Mouse (Mus musculus): ENCODE results near the gene Surf6. TPM values are rescaled to one million over a fixed set of nuclear protein-coding genes. Genes with fewer than 3 reads are reported as not detected.
A peak's percentile ranks its signal among the peaks of the same experiment; 100 is the strongest.

Surf6 gene
- total and polyA plus RNA-seq, 2 experiments, result 6.2 to 7.8 TPM

GRCm38 (mm10) chr2:26915927-26916728 lies 13.4 kb upstream of the Surf6 start, which contains the start of the genes Surf2 and Surf1:
Gene Surf2 (plus strand): TSS chr2:26916367.
Gene Surf1 (minus strand): TSS chr2:26916530.
- H3K36me3 ChIP-seq (ENCODE audit: control insufficient read depth, insufficient read depth, low read length), result peaks cover 38% of the 10 kb centered on the region
- peak within 1 kb of the TSS; percentile 65 for H3K9ac ChIP-seq (ENCODE audit: low read depth, low read length)
- H3K27me3 ChIP-seq (ENCODE audit: control insufficient read depth, insufficient read depth, low read length), result no peaks in the 10 kb centered on the region
- H3K4me3 ChIP-seq (ENCODE audit: insufficient read depth, low read depth, low read length), result peak within 1 kb of the TSS; percentile 66
- peak; percentile 85 for DNase-seq (ENCODE audit: extremely low read depth, low read depth, low spot score)
- TF ChIP-seq POLR2A (IDR thresholded peaks at IDR 0.05; ENCODE audit: extremely low read depth, insufficient read depth, low read length) (0 out of 2 replicates have a peak, but pooled peaks have one; percentile 49), CTCF (IDR thresholded peaks at IDR 0.05; ENCODE audit: low read depth, low read length) (no peak)
- 1% methylated on average over 47 of the region's 47 CpGs for WGBS
- peaks cover 31% of the 10 kb centered on the region for H3K4me1 ChIP-seq (ENCODE audit: control insufficient read depth, insufficient read depth, low read length)
- H3K79me2 ChIP-seq (ENCODE audit: control insufficient read depth, insufficient read depth, low read length), result peaks cover 17% of the 10 kb centered on the region
- peak within 1 kb of the TSS; percentile 59 for H3K27ac ChIP-seq (replicated peaks; ENCODE audit: insufficient read depth, low read depth, low read length)

- Histone ChIP-seq H3K27me3 (ENCODE audit: control insufficient read depth, insufficient read depth, low read length) (no peaks in the 10 kb centered on the region), H3K79me2 (ENCODE audit: control insufficient read depth, insufficient read depth, low read length) (peaks cover 18% of the 10 kb centered on the region), H3K36me3 (ENCODE audit: control insufficient read depth, insufficient read depth, low read length) (peaks cover 28% of the 10 kb centered on the region), H3K4me3 (ENCODE audit: insufficient read depth, low read depth, low read length) (no peak overlapping the region), H3K4me1 (ENCODE audit: control insufficient read depth, insufficient read depth, low read length) (peaks cover 29% of the 10 kb centered on the region), H3K27ac (replicated peaks; ENCODE audit: insufficient read depth, low read depth, low read length) (no peak overlapping the region), H3K9ac (ENCODE audit: low read depth, low read length) (no peak overlapping the region)
- WGBS, result 63% methylated on average over 8 of the region's 8 CpGs
- TF ChIP-seq POLR2A (IDR thresholded peaks at IDR 0.05; ENCODE audit: extremely low read depth, insufficient read depth, low read length), result no peak
- TF ChIP-seq CTCF (IDR thresholded peaks at IDR 0.05; ENCODE audit: low read depth, low read length), result no peak
- no peak for DNase-seq (ENCODE audit: extremely low read depth, low read depth, low spot score)
These were observed 11.7 kb upstream of the Surf6 start for GRCm38 (mm10) chr2:26914148-26914941.

- Histone ChIP-seq H3K4me3 (ENCODE audit: insufficient read depth, low read depth, low read length) (no peak overlapping the region), H3K79me2 (ENCODE audit: control insufficient read depth, insufficient read depth, low read length) (peaks cover 25% of the 10 kb centered on the region), H3K36me3 (ENCODE audit: control insufficient read depth, insufficient read depth, low read length) (peaks cover 20% of the 10 kb centered on the region), H3K27me3 (ENCODE audit: control insufficient read depth, insufficient read depth, low read length) (no peaks in the 10 kb centered on the region), H3K9ac (ENCODE audit: low read depth, low read length) (no peak overlapping the region), H3K4me1 (ENCODE audit: control insufficient read depth, insufficient read depth, low read length) (peaks cover 35% of the 10 kb centered on the region), H3K27ac (replicated peaks; ENCODE audit: insufficient read depth, low read depth, low read length) (no peak overlapping the region)
- no peak for TF ChIP-seq CTCF (IDR thresholded peaks at IDR 0.05; ENCODE audit: low read depth, low read length)
- TF ChIP-seq POLR2A (IDR thresholded peaks at IDR 0.05; ENCODE audit: extremely low read depth, insufficient read depth, low read length), result no peak
- WGBS, result 85% methylated on average over 17 of the region's 17 CpGs
- DNase-seq (ENCODE audit: extremely low read depth, low read depth, low spot score), result no peak
These were observed 10.9 kb upstream of the Surf6 start for GRCm38 (mm10) chr2:26913416-26914147.

DNA sequence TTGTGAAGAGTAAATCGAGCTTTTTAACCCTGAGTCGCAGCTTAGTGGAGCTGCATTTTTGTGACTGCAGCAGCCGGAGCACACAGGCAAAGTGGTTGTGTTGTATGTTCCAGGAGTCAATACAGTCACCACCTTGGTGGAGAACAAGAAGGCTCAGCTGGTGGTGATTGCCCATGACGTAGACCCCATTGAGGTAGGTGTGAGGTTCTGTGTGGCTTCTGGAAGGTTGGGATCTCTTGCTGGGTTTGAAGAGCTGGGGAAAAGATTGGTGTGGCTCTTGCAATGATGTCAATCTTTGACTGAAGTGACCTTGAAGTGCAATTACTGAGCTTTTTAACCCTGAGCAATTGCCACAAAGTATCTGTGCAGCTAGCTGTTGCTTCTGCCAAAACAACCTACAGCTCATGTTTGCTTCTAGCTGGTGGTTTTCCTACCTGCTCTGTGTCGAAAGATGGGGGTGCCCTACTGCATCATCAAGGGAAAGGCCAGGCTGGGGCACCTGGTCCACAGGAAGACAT lies 9.6 kb upstream of the Surf6 start:
- H3K4me3 ChIP-seq (ENCODE audit: insufficient read depth, low read depth, low read length), result no peak overlapping the region
- no peak for DNase-seq (ENCODE audit: extremely low read depth, low read depth, low spot score)
- peak overlapping the region; percentile 94 for H3K9ac ChIP-seq (ENCODE audit: low read depth, low read length)
- no peaks in the 10 kb centered on the region for H3K27me3 ChIP-seq (ENCODE audit: control insufficient read depth, insufficient read depth, low read length)
- H3K36me3 ChIP-seq (ENCODE audit: control insufficient read depth, insufficient read depth, low read length), result peaks cover 20% of the 10 kb centered on the region
- WGBS, result 57% methylated on average over 5 of the region's 5 CpGs
- peaks cover 27% of the 10 kb centered on the region for H3K4me1 ChIP-seq (ENCODE audit: control insufficient read depth, insufficient read depth, low read length)
- TF ChIP-seq CTCF (IDR thresholded peaks at IDR 0.05; ENCODE audit: low read depth, low read length), result no peak
- TF ChIP-seq POLR2A (IDR thresholded peaks at IDR 0.05; ENCODE audit: extremely low read depth, insufficient read depth, low read length), result no peak
- peaks cover 23% of the 10 kb centered on the region for H3K79me2 ChIP-seq (ENCODE audit: control insufficient read depth, insufficient read depth, low read length)
- no peak overlapping the region for H3K27ac ChIP-seq (replicated peaks; ENCODE audit: insufficient read depth, low read depth, low read length)

- H3K36me3 ChIP-seq (ENCODE audit: control insufficient read depth, insufficient read depth, low read length), result peaks cover 20% of the 10 kb centered on the region
- peak overlapping the region; percentile 55 for H3K27ac ChIP-seq (replicated peaks; ENCODE audit: insufficient read depth, low read depth, low read length)
- TF ChIP-seq CTCF (IDR thresholded peaks at IDR 0.05; ENCODE audit: low read depth, low read length), result no peak
- no peak for TF ChIP-seq POLR2A (IDR thresholded peaks at IDR 0.05; ENCODE audit: extremely low read depth, insufficient read depth, low read length)
- H3K4me1 ChIP-seq (ENCODE audit: control insufficient read depth, insufficient read depth, low read length), result peaks cover 21% of the 10 kb centered on the region
- peaks cover 23% of the 10 kb centered on the region for H3K79me2 ChIP-seq (ENCODE audit: control insufficient read depth, insufficient read depth, low read length)
- no peaks in the 10 kb centered on the region for H3K27me3 ChIP-seq (ENCODE audit: control insufficient read depth, insufficient read depth, low read length)
- WGBS, result under 1% methylated on average over 37 of the region's 37 CpGs
- peak overlapping the region; percentile 94 for H3K9ac ChIP-seq (ENCODE audit: low read depth, low read length)
- H3K4me3 ChIP-seq (ENCODE audit: insufficient read depth, low read depth, low read length), result peak overlapping the region; percentile 96
- DNase-seq (ENCODE audit: extremely low read depth, low read depth, low spot score), result no peak
These were observed 8.5 kb upstream of the Surf6 start for GRCm38 (mm10) chr2:26910994-26911765.

Measured in liver, adult 2 months (tissue).